ENCODE assay signal across 8 mouse cellular contexts in genomic region chr12:111726122-111726463, GRCm38 (mm10). TPM values are rescaled to one million over a fixed set of nuclear protein-coding genes. Genes with fewer than 3 reads are reported as not detected.
DNase-seq lines count a peak whose midpoint lies in the region; ATAC-seq lines count a peak whose summit lies in the region.

No protein-coding gene starts in this region.

- peak overlapping the region; percentile 76 for H3K27ac ChIP-seq in midbrain, embryonic 10.5 days (replicated peaks)
- no peak overlapping the region for H3K27ac ChIP-seq in midbrain, embryonic 16.5 days (ENCODE audit: low read length)

- no peak overlapping the region for H3K4me3 ChIP-seq in midbrain, embryonic 10.5 days
- H3K4me3 ChIP-seq in midbrain, embryonic 16.5 days (ENCODE audit: low read depth, low read length) = no peak overlapping the region

- H3K9ac ChIP-seq in midbrain, embryonic 16.5 days (ENCODE audit: low read depth, low read length) = no peak overlapping the region

- ATAC-seq in CD4-positive, CD25-positive, alpha-beta regulatory T cell, adult 4 months = no peak
- no peak for ATAC-seq in midbrain, embryonic 16.5 days

- peaks cover 58% of the 10 kb centered on the region for H3K36me3 ChIP-seq in midbrain, embryonic 10.5 days
- peaks cover 5% of the 10 kb centered on the region; the same call in 1 of the 2 replicates for H3K36me3 ChIP-seq in midbrain, embryonic 16.5 days (ENCODE audit: control insufficient read depth, insufficient read depth, low read length)

- no peaks in the 10 kb centered on the region for H3K9me3 ChIP-seq in midbrain, embryonic 10.5 days (replicated peaks)
- no peaks in the 10 kb centered on the region for H3K9me3 ChIP-seq in midbrain, embryonic 16.5 days (replicated peaks; ENCODE audit: control insufficient read depth, low read length, poor library complexity, severe bottlenecking)

- 77% methylated on average over 4 of the region's 4 CpGs for WGBS in midbrain, embryonic 10.5 days
- 67% methylated on average over 4 of the region's 4 CpGs for WGBS in midbrain, embryonic 16.5 days

- H3K4me1 ChIP-seq in midbrain, embryonic 10.5 days = peaks cover 26% of the 10 kb centered on the region
- H3K4me1 ChIP-seq in midbrain, embryonic 16.5 days (ENCODE audit: control insufficient read depth, insufficient read depth, low read length) = no peaks in the 10 kb centered on the region

- no peaks in the 10 kb centered on the region for H3K27me3 ChIP-seq in midbrain, embryonic 10.5 days (ENCODE audit: low read depth, poor library complexity, severe bottlenecking)
- H3K27me3 ChIP-seq in midbrain, embryonic 16.5 days (ENCODE audit: control insufficient read depth, insufficient read depth, low read depth, low read length) = no peaks in the 10 kb centered on the region

- DNase-seq in CD4-positive, CD25-positive, alpha-beta regulatory T cell, adult 2 months (ENCODE audit: low read depth, low spot score) = peak; percentile 17
- DNase-seq in midbrain, embryonic 10.5 days (ENCODE audit: low spot score) = no peak
- DNase-seq in induced T-regulatory cell, adult 2 months (ENCODE audit: low read depth) = peak; percentile 35
- peak; percentile 48 to 61 for DNase-seq in lung, postnatal 4 days
- no peak for DNase-seq in T-cell, adult 2 months (ENCODE audit: low spot score)
- DNase-seq in ovary, postnatal 14 days (ENCODE audit: low spot score) = no peak

- H3K4me2 ChIP-seq in midbrain, embryonic 16.5 days (ENCODE audit: low read length) = no peak overlapping the region

RNA-seq across cellular contexts. Expression of gene Apopt1, which starts 13.0 kb away (rescaled TPM):
- 10 to 100 TPM; 69.2 to 69.5 TPM for polyA plus RNA-seq in CD4-positive, CD25-positive, alpha-beta regulatory T cell, adult 4 months (2017; shearing (Covaris generic))
- polyA plus RNA-seq in midbrain, embryonic 10.5 days (2016; fragmentation: Nextera tagmentation; extraction: Ambion mirVana) = 59.8 and 59.9 TPM in 2 replicates
- polyA plus RNA-seq in midbrain, embryonic 16.5 days (2015; fragmentation: Nextera tagmentation; extraction: Ambion mirVana) = 52.3 and 56.8 TPM in 2 replicates

RNA-seq across cellular contexts. Expression of gene Bag5, which starts 13.0 kb away (rescaled TPM):
- polyA plus RNA-seq in CD4-positive, CD25-positive, alpha-beta regulatory T cell, adult 4 months (2017; shearing (Covaris generic)) = 10 to 100 TPM; 32.5 to 37.9 TPM
- 57.2 and 62.0 TPM in 2 replicates for polyA plus RNA-seq in midbrain, embryonic 10.5 days (2016; fragmentation: Nextera tagmentation; extraction: Ambion mirVana)
- 70.4 and 71.8 TPM in 2 replicates for polyA plus RNA-seq in midbrain, embryonic 16.5 days (2015; fragmentation: Nextera tagmentation; extraction: Ambion mirVana)

RNA-seq across cellular contexts. Expression of gene Klc1, which starts 32.6 kb away (rescaled TPM):
- polyA plus RNA-seq in CD4-positive, CD25-positive, alpha-beta regulatory T cell, adult 4 months (2017; shearing (Covaris generic)) = 10 to 100 TPM; 17.8 to 20.6 TPM
- polyA plus RNA-seq in midbrain, embryonic 10.5 days (2016; fragmentation: Nextera tagmentation; extraction: Ambion mirVana) = 189 and 265 TPM in 2 replicates
- polyA plus RNA-seq in midbrain, embryonic 16.5 days (2015; fragmentation: Nextera tagmentation; extraction: Ambion mirVana) = 665 and 671 TPM in 2 replicates

RNA-seq across cellular contexts. Expression of gene Trmt61a, which starts 48.2 kb away (rescaled TPM):
- 1 to 10 TPM; 2.9 to 4.8 TPM for polyA plus RNA-seq in CD4-positive, CD25-positive, alpha-beta regulatory T cell, adult 4 months (2017; shearing (Covaris generic))
- 18.4 and 18.7 TPM in 2 replicates for polyA plus RNA-seq in midbrain, embryonic 10.5 days (2016; fragmentation: Nextera tagmentation; extraction: Ambion mirVana)
- 9.8 and 10.4 TPM in 2 replicates for polyA plus RNA-seq in midbrain, embryonic 16.5 days (2015; fragmentation: Nextera tagmentation; extraction: Ambion mirVana)

RNA-seq across cellular contexts. Expression of gene Ckb, which starts 54.0 kb away (rescaled TPM):
- polyA plus RNA-seq in CD4-positive, CD25-positive, alpha-beta regulatory T cell, adult 4 months (2017; shearing (Covaris generic)) = 10 to 100 TPM; 24.1 to 30.0 TPM
- 2,837 and 3,349 TPM in 2 replicates for polyA plus RNA-seq in midbrain, embryonic 10.5 days (2016; fragmentation: Nextera tagmentation; extraction: Ambion mirVana)
- polyA plus RNA-seq in midbrain, embryonic 16.5 days (2015; fragmentation: Nextera tagmentation; extraction: Ambion mirVana) = 1,397 and 1,482 TPM in 2 replicates

Comparison
In these comparisons a context has a peak if more than half of its experiments do, and no peak if none do; other contexts are left out.
1. DNase-seq: peak in CD4-positive, CD25-positive, alpha-beta regulatory T cell, adult 2 months (single experiment), induced T-regulatory cell, adult 2 months (single experiment) and lung, postnatal 4 days (2 of 2); none in midbrain, embryonic 10.5 days (single experiment), T-cell, adult 2 months (single experiment) and ovary, postnatal 14 days (single experiment).